Mouse (Mus musculus): ENCODE measurements around the gene Hsd17b1. TPM values are rescaled to one million over a fixed set of nuclear protein-coding genes. Genes with fewer than 3 reads are reported as not detected.
"Not testable (repeated sequence)": the region's sequence is repeated elsewhere in the genome, so short reads cannot be mapped to it uniquely, and the experiment has no call there.

Gene Hsd17b1
- total RNA-seq, 2 experiments from 2014 or later = 1.2 to 1.4 TPM

DNA sequence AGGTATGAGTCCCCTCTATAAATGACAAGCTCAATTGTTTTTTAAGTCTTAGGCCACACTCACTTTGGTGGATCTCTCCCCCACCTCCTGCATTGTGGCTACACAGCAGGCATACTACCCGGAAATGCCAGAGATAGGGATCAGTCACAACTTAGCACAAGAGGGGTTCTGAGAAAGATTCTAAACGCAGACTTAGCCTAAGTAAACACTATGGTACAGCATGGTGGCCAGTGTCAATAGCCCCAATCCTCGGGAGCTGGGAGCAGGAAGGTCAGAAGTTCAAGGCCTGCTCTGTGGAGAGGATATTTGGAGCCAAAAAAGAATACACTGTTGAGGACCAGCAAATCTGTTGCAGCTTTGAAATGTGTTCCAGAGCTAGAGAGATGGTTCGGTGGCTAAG is 39.9 kb downstream of the Hsd17b1 start:
- intact Hi-C loops (cut with DNase I) = loop anchor here (2.0 kb wide), 1 partner anchor 31 kb away; the partner anchor contains the start of gene Mlx
- no peak for DNase-seq (ENCODE audit: low spot score in 2 of 2)

DNA sequence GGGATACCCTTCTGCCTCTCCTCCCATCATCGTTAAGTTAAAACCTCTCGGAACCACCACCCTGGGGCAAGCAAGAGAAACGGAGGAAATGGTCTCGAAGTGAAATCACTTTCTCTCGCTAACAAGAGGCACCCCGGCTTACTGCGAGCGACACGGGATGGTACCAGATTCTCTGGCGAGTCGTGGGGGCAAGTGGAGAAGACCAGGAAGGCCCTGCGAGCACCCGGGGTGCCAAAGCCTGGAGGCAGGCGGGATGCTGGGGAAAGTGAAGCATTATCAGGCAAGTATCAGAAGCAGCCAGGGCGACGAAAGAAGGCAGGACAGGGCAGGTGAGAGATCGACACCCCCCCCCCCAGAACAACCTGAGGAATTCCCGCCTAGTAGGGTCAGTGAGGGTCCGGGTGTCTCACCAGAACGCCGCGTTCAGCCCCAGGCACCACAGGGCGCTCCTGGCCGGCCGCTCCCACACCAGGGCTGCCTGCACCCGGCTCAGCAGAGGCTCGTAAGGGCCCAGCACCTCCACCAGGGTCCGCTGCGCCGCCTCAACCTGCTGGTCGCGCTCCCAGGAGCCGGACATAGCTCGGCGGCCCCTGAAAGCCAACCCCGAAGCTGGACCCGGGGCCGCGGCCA is 41.0 kb downstream of the Hsd17b1 start:
- intact Hi-C loops (cut with DNase I) = loop anchor here (2.0 kb wide), 1 partner anchor 32 kb away; the partner anchor contains the start of gene Mlx
- no peak for DNase-seq (ENCODE audit: low spot score in 2 of 2)

DNA sequence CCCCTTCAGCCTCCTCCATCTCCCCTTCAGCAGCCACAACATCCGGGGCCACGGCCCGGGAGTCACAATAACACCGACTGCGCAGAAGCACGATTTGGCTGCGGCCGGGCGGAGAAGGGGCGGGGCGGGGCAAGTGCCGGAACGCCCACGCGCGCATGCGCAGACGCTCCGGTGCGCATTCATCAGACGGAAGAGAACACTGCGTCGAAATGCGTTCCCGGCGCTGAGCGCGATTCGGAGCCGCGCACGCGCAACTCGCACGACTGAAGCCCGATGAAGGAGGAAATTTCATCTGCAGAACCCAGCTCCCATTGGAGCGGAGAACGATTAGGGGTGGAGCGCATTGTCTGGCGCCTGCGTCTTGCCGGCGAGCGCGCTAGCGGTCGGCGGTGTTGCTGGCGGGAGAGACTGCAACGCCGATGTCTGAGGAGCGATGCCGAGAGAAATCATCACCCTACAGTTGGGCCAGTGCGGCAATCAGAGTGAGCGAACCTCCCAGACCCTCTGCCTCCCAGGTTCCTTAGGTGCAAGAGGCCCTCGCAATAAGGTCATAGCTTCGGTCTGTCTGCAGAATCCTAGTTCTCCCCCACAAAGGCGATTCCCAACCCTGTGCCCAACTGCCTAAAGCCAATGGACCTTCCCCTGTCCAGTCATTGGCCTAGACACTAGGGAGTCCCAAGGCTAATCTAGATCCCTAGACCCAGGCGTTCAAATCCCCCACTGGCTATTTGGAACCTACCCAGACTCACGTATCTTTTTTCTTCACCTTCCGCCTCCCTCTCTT is 41.7 kb downstream of the Hsd17b1 start, which contains the start of the genes Retreg3 and Tubg1:
Gene Retreg3 (minus strand): TSS at position 133 of the 784 bp plus-strand sequence.
Gene Tubg1 (plus strand): TSS at position 178 of the 784 bp plus-strand sequence.
- intact Hi-C loops (cut with DNase I) = loop anchor here (2.0 kb wide), 2 partner anchors 33 to 51 kb away; partner anchors contain the start of genes Cntnap1, Mlx and Plekhh3

DNA sequence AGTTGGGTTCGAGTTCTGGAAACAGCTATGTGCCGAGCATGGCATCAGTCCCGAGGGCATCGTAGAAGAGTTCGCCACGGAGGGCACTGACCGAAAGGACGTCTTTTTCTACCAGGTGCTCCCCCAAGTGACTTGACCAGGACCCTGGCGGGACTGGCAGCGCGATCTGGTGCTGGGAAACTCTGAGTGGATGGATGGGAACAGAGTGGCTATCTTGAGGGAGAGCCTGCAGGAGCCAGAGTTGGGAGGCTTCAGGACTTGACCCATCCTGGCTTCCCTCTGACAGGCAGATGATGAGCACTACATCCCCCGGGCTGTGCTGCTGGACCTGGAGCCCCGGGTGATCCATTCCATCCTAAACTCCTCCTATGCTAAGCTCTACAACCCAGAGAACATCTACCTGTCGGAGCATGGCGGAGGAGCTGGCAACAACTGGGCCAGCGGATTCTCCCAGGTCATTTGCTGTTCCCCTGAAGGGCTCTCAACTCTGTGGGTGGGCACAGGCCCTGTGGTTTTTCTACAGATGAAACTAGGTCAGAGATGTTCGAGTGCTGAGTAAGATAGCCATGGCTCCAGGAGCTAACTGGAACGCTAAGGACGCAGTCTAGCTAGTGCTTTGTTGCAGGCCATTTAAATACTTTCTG is 42.5 kb downstream of the Hsd17b1 start:
- DNase-seq (ENCODE audit: low spot score in 2 of 2) = no peak
- intact Hi-C loops (cut with DNase I) = loop anchor here (2.0 kb wide), 1 partner anchor 50 kb away; the partner anchor contains the start of genes Cntnap1 and Plekhh3

More for the DNA sequence above, 41.7 kb downstream of the Hsd17b1 start, which contains the start of the genes Retreg3 and Tubg1:
- DNase-seq (ENCODE audit: low spot score in 2 of 2) = peak; percentile 99

DNA sequence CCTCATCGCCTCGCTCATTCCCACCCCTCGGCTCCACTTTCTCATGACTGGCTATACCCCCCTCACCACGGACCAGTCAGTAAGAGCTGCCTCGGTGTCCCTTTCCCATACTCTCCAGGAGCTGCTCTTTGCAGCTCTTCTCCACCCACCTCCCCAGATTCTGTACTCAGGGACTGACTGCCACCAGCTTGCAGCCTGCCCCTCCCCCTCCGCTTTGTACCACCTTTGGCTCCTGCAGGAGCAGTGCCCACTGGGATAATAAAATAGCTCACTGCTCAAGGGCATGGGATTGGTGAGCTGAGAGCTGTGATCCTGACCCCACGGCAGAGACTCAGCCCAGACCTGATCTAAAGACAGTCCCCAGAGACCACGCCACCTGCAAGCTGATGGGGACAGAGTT is 46.3 kb downstream of the Hsd17b1 start:
- intact Hi-C loops (cut with DNase I); DNase-seq (ENCODE audit: low spot score in 2 of 2): not testable (repeated sequence)

DNA sequence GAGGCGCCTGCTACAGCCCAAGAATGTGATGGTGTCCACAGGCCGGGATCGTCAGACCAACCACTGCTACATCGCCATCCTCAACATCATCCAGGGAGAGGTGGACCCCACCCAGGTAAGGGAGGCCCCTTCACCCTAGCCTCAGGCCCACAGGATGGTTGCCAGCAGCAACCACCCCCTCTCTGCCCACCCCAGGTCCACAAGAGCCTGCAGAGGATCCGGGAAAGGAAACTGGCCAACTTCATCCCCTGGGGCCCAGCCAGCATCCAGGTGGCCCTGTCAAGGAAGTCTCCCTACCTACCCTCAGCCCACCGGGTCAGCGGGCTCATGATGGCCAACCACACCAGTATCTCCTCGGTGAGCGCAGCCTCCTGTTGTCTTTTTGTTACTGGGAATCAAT is 46.8 kb downstream of the Hsd17b1 start:
- intact Hi-C loops (cut with DNase I); DNase-seq (ENCODE audit: low spot score in 2 of 2): not testable (repeated sequence)

DNA sequence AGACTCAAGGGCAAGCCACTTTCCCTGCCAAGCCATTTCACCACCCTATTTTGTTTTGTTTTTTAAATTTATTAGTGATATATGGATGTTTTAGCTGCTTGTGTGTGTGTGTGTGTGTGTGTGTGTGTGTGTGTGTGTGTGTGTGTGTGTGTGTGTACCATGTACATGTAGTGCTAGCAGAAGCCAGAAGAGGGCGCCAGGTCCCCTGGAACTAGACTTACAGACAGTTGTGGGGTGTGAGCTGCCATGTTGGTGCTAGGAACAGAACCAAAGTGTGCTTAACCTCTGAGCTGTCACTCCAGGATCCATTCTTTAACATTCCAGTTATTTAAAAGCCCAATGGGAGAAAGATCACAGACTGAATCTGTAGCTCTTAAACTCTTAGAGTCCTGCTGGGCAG is 48.9 kb downstream of the Hsd17b1 start:
- intact Hi-C loops (cut with DNase I) = no loop called here
- DNase-seq (ENCODE audit: low spot score in 2 of 2) = no peak

DNA sequence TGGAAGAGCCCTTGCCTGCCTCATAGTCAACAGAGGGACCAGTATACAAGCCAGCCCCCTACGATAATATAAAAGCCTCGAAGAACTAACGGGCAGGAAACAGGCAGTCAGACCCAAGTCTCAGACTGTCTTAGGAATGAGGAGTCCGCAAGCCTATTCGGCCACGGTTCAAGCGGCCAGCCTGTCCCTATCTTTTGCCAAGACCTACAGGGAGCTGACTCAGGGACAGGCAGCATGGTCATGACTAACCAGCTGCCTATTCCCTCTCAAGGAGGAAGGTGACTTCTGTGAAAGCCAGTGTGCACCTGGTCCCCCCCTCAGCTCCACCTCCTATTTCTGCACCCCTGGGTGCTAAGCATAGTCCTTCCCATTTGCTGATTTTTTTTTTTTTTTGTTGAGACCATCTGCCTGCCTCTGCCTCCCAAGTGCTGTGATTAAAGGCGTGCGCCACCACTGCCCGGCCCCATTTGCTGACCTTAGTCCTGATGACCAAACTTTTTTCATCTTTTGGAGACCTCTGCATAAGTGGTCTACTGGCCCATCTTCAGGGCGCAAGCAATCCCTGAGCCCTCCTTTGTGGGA is 50.9 kb downstream of the Hsd17b1 start:
- no peak for DNase-seq (ENCODE audit: low spot score in 2 of 2)
- intact Hi-C loops (cut with DNase I) = no loop called here

Small RNA genes within 50 kb of the gene (microRNA-seq; reads per million reads assigned to microRNA genes)
- gene Mir6928 = 1.2 to 3.4 reads per million in 2 experiments

Other genes starting within 250 kb of the Hsd17b1 start
- gene Stat5b, start 227.7 kb upstream of the Hsd17b1 start, total RNA-seq (2021) = 10 to 100 TPM; 20.1 to 23.1 TPM
- 1 to 10 TPM; 2.1 to 2.2 TPM for gene Stat5a, start 219.1 kb upstream of the Hsd17b1 start, total RNA-seq (2021)
- 10 to 100 TPM; 44.1 to 45.0 TPM for gene Stat3, start 138.9 kb upstream of the Hsd17b1 start, total RNA-seq (2021)
- gene Cavin1, start 107.5 kb upstream of the Hsd17b1 start, total RNA-seq (2021) = 10 to 100 TPM; 16.6 to 18.0 TPM
- 100 to 1,000 TPM; 465 to 475 TPM for gene Atp6v0a1, start 69.0 kb upstream of the Hsd17b1 start, total RNA-seq (2021)
- gene Naglu, start 8.4 kb upstream of the Hsd17b1 start, total RNA-seq (2021) = 1 to 10 TPM; 7.6 to 8.3 TPM
- 10 to 100 TPM; 26.0 to 28.5 TPM for gene Coasy, start 4.2 kb downstream of the Hsd17b1 start, total RNA-seq (2021)
- gene Mlx, start 8.9 kb downstream of the Hsd17b1 start, total RNA-seq (2021) = 10 to 100 TPM; 47.1 to 53.0 TPM
- gene Psmc3ip, start 17.0 kb downstream of the Hsd17b1 start, total RNA-seq (2021) = 1 to 10 TPM; 3.6 to 3.9 TPM
- gene Retreg3, start 41.5 kb downstream of the Hsd17b1 start, total RNA-seq (2021) = 10 to 100 TPM; 56.2 to 56.7 TPM
- 10 to 100 TPM; 44.9 to 46.6 TPM for gene Tubg1, start 41.5 kb downstream of the Hsd17b1 start, total RNA-seq (2021)
- gene Tubg2, start 77.5 kb downstream of the Hsd17b1 start, total RNA-seq (2021) = 10 to 100 TPM; 47.5 to 48.6 TPM
- gene Cntnap1, start 92.1 kb downstream of the Hsd17b1 start, total RNA-seq (2021) = 100 to 1,000 TPM; 153 to 170 TPM
- gene Plekhh3, start 92.9 kb downstream of the Hsd17b1 start, total RNA-seq (2021) = 10 to 100 TPM in 1 of 2 experiments, 1 to 10 TPM in 1; 8.8 to 11.5 TPM
- gene Ccr10, start 97.0 kb downstream of the Hsd17b1 start, total RNA-seq (2021) = under 1 TPM; 0.18 to 0.28 TPM
- 10 to 100 TPM; 42.8 to 48.5 TPM for gene Ezh1, start 148.1 kb downstream of the Hsd17b1 start, total RNA-seq (2021)
- gene Ramp2, start 167.6 kb downstream of the Hsd17b1 start, total RNA-seq (2021) = 10 to 100 TPM; 39.9 to 44.5 TPM
- gene Vps25, start 175.3 kb downstream of the Hsd17b1 start, total RNA-seq (2021) = 10 to 100 TPM; 62.4 to 65.7 TPM
- gene Wnk4, start 182.2 kb downstream of the Hsd17b1 start, total RNA-seq (2021) = 1 to 10 TPM; 2.2 to 7.9 TPM
- gene Cntd1, start 200.6 kb downstream of the Hsd17b1 start, total RNA-seq (2021) = under 1 TPM; 0.21 to 0.27 TPM
- 10 to 100 TPM; 95.3 to 98.8 TPM for gene Coa3, start 200.7 kb downstream of the Hsd17b1 start, total RNA-seq (2021)
- 100 to 1,000 TPM; 213 to 229 TPM for gene Becn1, start 223.9 kb downstream of the Hsd17b1 start, total RNA-seq (2021)
- gene Psme3, start 237.8 kb downstream of the Hsd17b1 start, total RNA-seq (2021) = 100 to 1,000 TPM; 114 to 116 TPM
- gene Aoc2, start 246.7 kb downstream of the Hsd17b1 start, total RNA-seq (2021) = 1 to 10 TPM; 4.8 to 7.4 TPM